In genomic region chr13:24826116-24826515, GRCm38 (mm10) we compare ENCODE assay signal across 20 mouse cellular contexts. TPM values are rescaled to one million over a fixed set of nuclear protein-coding genes. Genes with fewer than 3 reads are reported as not detected.
DNase-seq lines count a peak whose midpoint lies in the region; ATAC-seq and TF ChIP-seq lines count a peak whose summit lies in the region.
"Had no signal": no experiment of that assay in that cellular context is flagged by ENCODE, and none has a peak within 500 bp of the region (broad histone marks: within the 10 kb centered on the region; RNA-seq: fewer than 3 reads in every experiment).

No protein-coding gene starts in this region.

- TF ChIP-seq EP300 in heart, postnatal 0 days (IDR thresholded peaks at IDR 0.05; ENCODE audit: low read depth), result no peak

- TF ChIP-seq CTCF in heart, postnatal 0 days (IDR thresholded peaks at IDR 0.05; ENCODE audit: low read depth), result no peak

- peaks cover 40% of the 10 kb centered on the region for H3K4me1 ChIP-seq in heart, embryonic 13.5 days
- H3K4me1 ChIP-seq in heart, postnatal 0 days (ENCODE audit: control insufficient read depth, insufficient read depth), result 0 out of 2 replicates have a peak, but pooled peaks cover 12% of the 10 kb centered on the region
- H3K4me1 ChIP-seq: intestine, embryonic 15.5 days had no signal

- peak overlapping the region; percentile 51 for H3K27ac ChIP-seq in heart, embryonic 13.5 days (replicated peaks)
- peak overlapping the region; percentile 81 for H3K27ac ChIP-seq in heart, postnatal 0 days (ENCODE audit: low read depth)
- H3K27ac ChIP-seq: embryonic facial prominence, embryonic 10.5 days; hindbrain, embryonic 10.5 days; hindbrain, embryonic 14.5 days; intestine, embryonic 15.5 days had no signal

- intact Hi-C loops in heart, postnatal 25 days (cut with DNase I), result no loop called here
- intact Hi-C loops in heart, postnatal 10 days (cut with DNase I), result no loop called here
- intact Hi-C loops in heart, postnatal 14 days (cut with DNase I), result no loop called here
- intact Hi-C loops in left cerebral cortex, postnatal 36 days (cut with DNase I), result no loop called here

- H3K4me3 ChIP-seq in heart, embryonic 13.5 days, result no peak overlapping the region
- no peak overlapping the region for H3K4me3 ChIP-seq in heart, postnatal 0 days (ENCODE audit: low read depth, low read length)
- H3K4me3 ChIP-seq: embryonic facial prominence, embryonic 10.5 days; hindbrain, embryonic 10.5 days; intestine, embryonic 15.5 days had no signal

- no peak for ATAC-seq in heart, embryonic 13.5 days (ENCODE audit: extremely low read depth, insufficient number of reproducible peaks, low FRiP score, low TSS enrichment)
- ATAC-seq in heart, postnatal 0 days (ENCODE audit: insufficient read depth, low read depth), result no peak
- ATAC-seq: forebrain, embryonic 14.5 days; intestine, embryonic 15.5 days; Patski had no signal

- peak overlapping the region; percentile 13; the same call in 1 of the 2 replicates for H3K4me2 ChIP-seq in heart, embryonic 13.5 days
- no peak overlapping the region for H3K4me2 ChIP-seq in heart, postnatal 0 days (ENCODE audit: low read depth, low read length)
- H3K4me2 ChIP-seq: hindbrain, embryonic 14.5 days; intestine, embryonic 15.5 days had no signal

- no peaks in the 10 kb centered on the region for H3K9me3 ChIP-seq in heart, embryonic 13.5 days
- H3K9me3 ChIP-seq in heart, postnatal 0 days (replicated peaks; ENCODE audit: control insufficient read depth, low read length), result no peaks in the 10 kb centered on the region
- H3K9me3 ChIP-seq: embryonic facial prominence, embryonic 10.5 days; hindbrain, embryonic 10.5 days; intestine, embryonic 15.5 days had no signal

- 0 out of 2 replicates have a peak overlapping the region, but pooled peaks have one; percentile 47 for H3K9ac ChIP-seq in heart, embryonic 13.5 days
- no peak overlapping the region; the same call in 1 of the 2 replicates for H3K9ac ChIP-seq in heart, postnatal 0 days (replicated peaks; ENCODE audit: low read depth, low read length)
- H3K9ac ChIP-seq: hindbrain, embryonic 14.5 days; intestine, embryonic 15.5 days had no signal

- 37% methylated on average over 7 of the region's 7 CpGs for WGBS in heart, embryonic 13.5 days
- 33% methylated on average over 7 of the region's 7 CpGs for WGBS in heart, postnatal 0 days

- DNase-seq in heart, adult 11 months, result peak; percentile 83
- DNase-seq in heart, postnatal 25 days (ENCODE audit: low spot score), result no peak
- DNase-seq in heart, postnatal 10 days, result no peak
- no peak for DNase-seq in heart, postnatal 0 days (ENCODE audit: low spot score)
- no peak for DNase-seq in heart, postnatal 14 days
- peak; percentile 53 for DNase-seq in ZHBTc4 (ENCODE audit: low read depth, low spot score)
- no peak for DNase-seq in left cerebral cortex, postnatal 36 days (ENCODE audit: low spot score in 2 of 2)
- DNase-seq: adrenal gland, adult 2 months; adrenal gland, postnatal 25 days; cerebellum, postnatal 10 days; gastrocnemius, postnatal 10 days; kidney, adult 18-20 months had no signal

- no peaks in the 10 kb centered on the region for H3K27me3 ChIP-seq in heart, embryonic 13.5 days (replicated peaks)
- no peaks in the 10 kb centered on the region for H3K27me3 ChIP-seq in heart, postnatal 0 days (ENCODE audit: control insufficient read depth, insufficient read depth, low read length)
- H3K27me3 ChIP-seq: intestine, embryonic 15.5 days; Patski had no signal

- peaks cover 19% of the 10 kb centered on the region for H3K36me3 ChIP-seq in heart, embryonic 13.5 days
- no peaks in the 10 kb centered on the region for H3K36me3 ChIP-seq in heart, postnatal 0 days (replicated peaks; ENCODE audit: control insufficient read depth, insufficient read depth, low read length)
- H3K36me3 ChIP-seq: embryonic facial prominence, embryonic 10.5 days; hindbrain, embryonic 10.5 days; intestine, embryonic 15.5 days had no signal

RNA-seq across cellular contexts. Expression of gene Acot13, which starts 5.2 kb away (rescaled TPM):
- 100 to 1,000 TPM; 422 to 431 TPM for total RNA-seq in heart, postnatal 25 days (2021)
- 210 and 242 TPM in 2 replicates for polyA plus RNA-seq in heart, embryonic 13.5 days (2015; fragmentation: Nextera tagmentation; extraction: Ambion mirVana)
- total RNA-seq in heart, postnatal 10 days (2021), result 100 to 1,000 TPM; 282 to 297 TPM
- 176 and 219 TPM in 2 replicates for total RNA-seq in heart, postnatal 0 days (2014; rRNA removed; ENCODE audit: low replicate concordance)
- polyA plus RNA-seq in heart, postnatal 0 days (2015; fragmentation: Nextera tagmentation; extraction: Ambion mirVana), result 609 and 634 TPM in 2 replicates
- 100 to 1,000 TPM; 322 to 329 TPM for total RNA-seq in heart, postnatal 14 days (2021)
- total RNA-seq in left cerebral cortex, postnatal 36 days (2021), result 10 to 100 TPM; 81.0 to 89.7 TPM

RNA-seq across cellular contexts. Expression of gene Tdp2, which starts 5.4 kb away (rescaled TPM):
- total RNA-seq in heart, postnatal 25 days (2021), result 10 to 100 TPM; 12.9 to 15.5 TPM
- polyA plus RNA-seq in heart, embryonic 13.5 days (2015; fragmentation: Nextera tagmentation; extraction: Ambion mirVana), result 30.4 and 34.0 TPM in 2 replicates
- 10 to 100 TPM; 17.8 to 18.0 TPM for total RNA-seq in heart, postnatal 10 days (2021)
- total RNA-seq in heart, postnatal 0 days (2014; rRNA removed; ENCODE audit: low replicate concordance), result 24.2 and 27.5 TPM in 2 replicates
- 17.4 and 18.5 TPM in 2 replicates for polyA plus RNA-seq in heart, postnatal 0 days (2015; fragmentation: Nextera tagmentation; extraction: Ambion mirVana)
- 10 to 100 TPM; 15.2 TPM for total RNA-seq in heart, postnatal 14 days (2021)
- total RNA-seq in left cerebral cortex, postnatal 36 days (2021), result 10 to 100 TPM; 19.0 to 21.6 TPM

RNA-seq across cellular contexts. Expression of gene D130043K22Rik, which starts 18.8 kb away (rescaled TPM):
- total RNA-seq in heart, postnatal 25 days (2021), result not detected
- 0.05 and 0.20 TPM in 2 replicates for polyA plus RNA-seq in heart, embryonic 13.5 days (2015; fragmentation: Nextera tagmentation; extraction: Ambion mirVana)
- not detected for total RNA-seq in heart, postnatal 10 days (2021)
- total RNA-seq in heart, postnatal 0 days (2014; rRNA removed; ENCODE audit: low replicate concordance), result not detected in 2 replicates
- 0.03 TPM in 1 of 2 replicates, not detected in the other for polyA plus RNA-seq in heart, postnatal 0 days (2015; fragmentation: Nextera tagmentation; extraction: Ambion mirVana)
- total RNA-seq in heart, postnatal 14 days (2021), result not detected
- total RNA-seq in left cerebral cortex, postnatal 36 days (2021), result 10 to 100 TPM; 29.8 to 33.6 TPM
- total RNA-seq: gastrocnemius, postnatal 4 days had no signal

RNA-seq across cellular contexts. Expression of gene BC005537, which starts 24.7 kb away (rescaled TPM):
- total RNA-seq in heart, postnatal 25 days (2021), result 100 to 1,000 TPM; 120 to 132 TPM
- polyA plus RNA-seq in heart, embryonic 13.5 days (2015; fragmentation: Nextera tagmentation; extraction: Ambion mirVana), result 8.5 and 10.5 TPM in 2 replicates
- 100 to 1,000 TPM; 178 to 179 TPM for total RNA-seq in heart, postnatal 10 days (2021)
- total RNA-seq in heart, postnatal 0 days (2014; rRNA removed; ENCODE audit: low replicate concordance), result 36.4 and 43.9 TPM in 2 replicates
- 13.2 and 14.0 TPM in 2 replicates for polyA plus RNA-seq in heart, postnatal 0 days (2015; fragmentation: Nextera tagmentation; extraction: Ambion mirVana)
- 100 to 1,000 TPM; 138 to 142 TPM for total RNA-seq in heart, postnatal 14 days (2021)
- 100 to 1,000 TPM; 156 to 161 TPM for total RNA-seq in left cerebral cortex, postnatal 36 days (2021)

Comparison
In these comparisons a context has a peak if more than half of its experiments do, and no peak if none do; other contexts are left out.
1. DNase-seq: peak in heart, adult 11 months (single experiment) and ZHBTc4 (single experiment); none in heart, postnatal 25 days (single experiment), heart, postnatal 10 days (0 of 2), heart, postnatal 0 days (single experiment), heart, postnatal 14 days (0 of 2) and left cerebral cortex, postnatal 36 days (0 of 2).
2. RNA of gene D130043K22Rik, which starts 18.8 kb away (total RNA-seq): 29.8 to 33.6 TPM in left cerebral cortex, postnatal 36 days; not detected in heart, postnatal 14 days, not detected in heart, postnatal 10 days, not detected in heart, postnatal 25 days and not detected in heart, postnatal 0 days; every median in the first group is over 10 times any median in the second.